Mouse (Mus musculus) kidney, postnatal 25 days (tissue): ENCODE results near the gene Gm20458.

Source experiments
- DNase-seq, 2 experiments: peaks; one replicate each; pipeline ENCODE4 v3.0.0; 2021; ENCODE audit warnings: mixed read lengths in 2 of 2

Gm20458 gene

DNA sequence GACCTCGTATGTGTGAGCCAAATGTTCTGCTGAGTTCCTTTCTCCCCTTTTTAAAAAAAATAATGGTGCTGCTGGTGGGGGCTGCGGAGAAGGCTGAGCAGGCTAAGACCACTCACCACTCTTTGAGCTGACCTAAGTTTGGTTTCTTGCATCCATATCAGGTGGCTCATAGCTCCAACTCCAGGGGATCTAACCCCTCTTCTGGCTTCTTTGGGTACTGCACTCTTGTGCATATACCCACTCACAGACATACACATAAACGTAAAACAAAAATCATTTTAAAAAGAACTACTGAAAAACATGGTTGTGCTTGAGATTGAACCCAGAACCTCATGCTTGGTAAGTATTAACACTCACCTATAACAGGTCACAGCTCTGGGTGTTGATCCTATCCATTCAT lies 44.2 kb downstream of the Gm20458 start:
- DNase-seq: no peak

DNA sequence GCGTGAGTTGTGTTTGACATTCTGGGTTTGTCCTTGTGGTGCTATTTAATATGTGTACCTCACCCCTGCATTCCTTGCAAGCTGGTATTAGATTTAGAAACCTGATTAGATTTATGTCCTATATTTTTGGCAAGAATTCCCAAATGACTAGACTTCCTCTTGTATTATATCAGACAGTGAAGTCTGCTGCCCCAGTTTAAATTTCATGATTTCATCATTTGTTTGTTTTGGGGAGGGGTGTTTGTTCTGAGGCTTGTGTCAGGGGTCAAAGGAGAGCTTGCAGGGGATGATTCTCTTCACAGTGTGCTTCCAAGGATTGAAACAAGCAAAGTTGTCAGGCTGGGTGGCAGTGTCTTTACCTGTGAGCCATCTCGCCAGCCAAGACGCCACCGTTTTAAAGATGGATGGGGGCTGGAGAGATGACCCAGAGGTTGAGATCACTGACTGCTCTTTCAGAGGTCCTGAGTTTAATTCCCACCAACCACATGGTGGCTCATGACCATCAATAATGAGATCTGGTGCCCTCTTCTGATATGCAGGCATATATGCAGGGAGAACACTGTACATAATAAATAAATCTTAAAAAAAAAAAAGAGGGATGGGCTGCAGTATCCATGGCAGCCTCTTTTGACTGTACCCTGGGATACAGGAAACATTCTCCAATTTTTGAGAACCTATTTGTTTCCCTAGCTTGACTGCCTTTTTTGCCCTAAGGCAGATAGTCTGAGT lies 45.0 kb downstream of the Gm20458 start:
- DNase-seq: no peak

DNA sequence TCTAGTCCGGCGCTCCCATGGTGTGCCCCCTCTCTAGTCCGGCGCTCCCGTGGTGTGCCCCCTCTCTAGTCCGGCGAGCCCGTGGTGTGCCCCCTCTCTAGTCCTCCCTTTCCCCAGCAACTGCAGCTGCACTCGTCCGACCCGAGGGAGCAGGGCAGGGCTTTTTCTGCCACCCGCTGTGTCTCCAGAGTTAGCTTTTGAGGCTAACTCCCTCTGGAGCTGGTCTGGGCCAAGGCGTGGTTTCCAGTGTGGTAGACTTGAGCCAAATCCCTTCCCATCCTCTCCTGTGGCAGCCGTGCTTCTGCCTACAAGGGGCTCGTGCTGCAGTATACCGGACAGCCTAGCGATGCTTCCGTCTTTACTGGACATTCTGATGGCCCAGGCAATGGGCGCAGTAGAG lies 47.0 kb downstream of the Gm20458 start:
- peak in 1 of 2 experiments; percentile 23 for DNase-seq

DNA sequence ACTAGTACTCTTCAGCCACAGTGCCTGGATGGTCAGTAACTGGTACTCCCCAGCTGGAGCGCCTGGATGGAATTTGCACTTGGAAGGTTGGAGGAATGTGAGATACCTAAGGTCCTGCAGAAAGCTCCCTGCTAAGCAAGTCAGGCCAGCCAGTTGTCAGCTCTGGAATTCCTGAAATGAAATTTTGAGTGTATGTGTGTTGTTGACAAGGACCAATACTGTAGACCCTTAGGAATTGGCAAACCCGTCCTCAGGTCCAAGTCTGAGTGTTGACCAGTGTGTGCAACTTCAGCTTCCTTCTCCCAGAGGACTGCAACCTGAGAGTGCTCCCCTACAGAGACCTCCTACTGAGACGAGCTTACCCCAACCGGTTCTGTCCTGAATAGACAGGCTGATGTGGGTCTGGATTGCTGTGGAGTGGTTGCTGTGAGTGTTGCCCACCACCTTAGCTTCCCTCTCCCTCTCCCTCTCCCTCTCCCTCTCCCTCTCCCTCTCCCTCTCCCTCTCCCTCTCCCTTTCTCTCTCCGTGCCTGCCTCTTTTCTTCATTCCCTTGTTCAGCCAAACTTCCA lies 49.9 kb downstream of the Gm20458 start:
- peak; percentile 59 to 75 for DNase-seq

DNA sequence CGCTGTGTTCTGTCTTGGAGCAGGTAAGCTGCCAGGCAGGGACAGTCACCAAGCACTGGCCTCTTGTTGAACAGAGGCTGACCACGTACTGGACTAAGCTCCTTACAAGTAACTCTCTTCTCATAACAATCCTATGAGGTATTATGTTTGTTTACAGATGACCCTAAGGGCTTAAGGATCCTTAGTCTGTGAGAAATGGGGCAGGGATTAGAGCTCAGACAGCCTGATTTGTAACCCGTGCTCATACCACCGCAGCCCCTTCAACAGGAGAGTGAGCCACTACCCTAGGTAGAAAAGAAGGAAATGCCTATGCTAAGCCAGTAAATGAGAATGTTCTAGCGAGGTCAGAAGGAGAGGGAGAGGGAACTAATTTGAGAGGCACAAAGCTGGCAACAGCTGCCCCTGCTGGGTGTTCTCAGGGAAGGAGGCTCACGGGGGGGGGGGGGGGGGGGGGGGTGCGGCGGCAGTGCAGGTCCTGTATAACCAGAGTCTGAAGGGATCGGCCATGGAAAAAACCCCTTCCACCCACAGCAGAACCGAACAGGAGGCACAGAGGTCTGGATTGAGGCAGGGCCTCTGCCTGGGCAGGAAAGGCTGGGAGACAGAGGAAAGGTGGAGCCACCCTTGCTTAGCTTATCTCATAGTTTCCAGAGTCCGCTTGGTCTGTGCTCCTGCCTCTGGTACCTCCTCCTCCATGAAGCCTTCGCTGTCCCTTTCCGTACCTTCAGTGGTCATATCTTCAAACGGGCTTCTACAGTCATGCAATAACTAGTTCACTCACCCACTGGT lies 51.5 kb downstream of the Gm20458 start:
- peak in 1 of 2 experiments; percentile 56 for DNase-seq

DNA sequence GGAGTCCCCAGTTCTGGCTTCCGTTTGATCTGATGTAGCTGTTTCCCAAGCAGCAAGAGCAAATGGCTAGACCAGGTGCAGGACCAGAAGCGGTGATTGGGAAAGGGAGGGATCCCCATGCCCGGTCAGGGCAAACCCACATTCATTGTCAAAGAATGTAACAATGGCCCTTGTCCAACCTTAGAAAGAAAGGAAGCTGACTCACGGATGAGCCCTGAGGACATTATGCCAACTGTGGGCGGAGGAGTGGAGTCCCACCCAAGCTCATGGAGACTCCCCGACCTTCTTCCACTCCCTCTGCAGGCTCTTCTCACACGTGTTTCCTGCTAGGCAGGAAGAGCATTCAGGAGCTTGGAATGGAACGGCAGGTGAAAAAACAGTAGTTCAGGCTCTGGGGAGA lies 52.6 kb downstream of the Gm20458 start:
- DNase-seq: peak; percentile 56 to 80

DNA sequence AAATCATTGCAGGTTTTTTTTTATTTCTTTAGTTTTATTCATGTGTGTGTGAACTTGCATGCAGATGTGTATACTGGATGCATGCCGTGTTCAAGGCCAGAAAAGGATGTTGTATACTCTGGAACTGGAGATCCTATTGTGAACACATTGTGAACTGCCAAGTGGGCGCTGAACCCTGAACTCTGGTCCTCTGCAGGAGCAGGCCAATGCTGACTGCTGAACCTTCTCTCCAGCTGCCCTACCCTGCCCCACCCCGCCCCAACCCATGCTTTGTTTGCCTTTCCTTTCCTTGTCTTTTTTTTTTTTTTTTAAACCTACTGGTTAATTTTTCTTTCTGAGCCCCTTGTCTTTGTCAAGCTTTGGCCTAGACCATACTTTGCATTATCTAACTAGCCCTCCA lies 54.1 kb downstream of the Gm20458 start:
- DNase-seq: peak; percentile 34 to 53

DNA sequence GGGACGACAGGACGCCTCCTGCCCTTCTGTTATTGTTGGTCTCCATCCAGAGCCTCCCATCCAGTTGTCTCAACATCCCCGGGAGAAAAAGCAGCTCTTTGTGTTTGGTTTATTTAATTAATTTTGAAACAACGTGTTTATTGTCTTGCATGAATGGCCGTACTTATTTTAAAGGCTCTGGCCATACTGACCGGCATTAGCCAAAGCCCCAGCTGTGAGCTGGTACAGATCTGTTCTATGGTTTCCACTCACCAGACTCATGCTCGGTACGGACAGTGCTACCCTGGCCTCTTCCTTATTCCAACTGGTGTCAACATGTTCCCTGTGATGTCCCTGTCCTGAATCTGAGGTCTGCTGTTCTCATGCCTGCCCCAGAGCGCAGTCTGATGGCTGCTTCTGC lies 55.1 kb downstream of the Gm20458 start:
- DNase-seq: no peak

DNA sequence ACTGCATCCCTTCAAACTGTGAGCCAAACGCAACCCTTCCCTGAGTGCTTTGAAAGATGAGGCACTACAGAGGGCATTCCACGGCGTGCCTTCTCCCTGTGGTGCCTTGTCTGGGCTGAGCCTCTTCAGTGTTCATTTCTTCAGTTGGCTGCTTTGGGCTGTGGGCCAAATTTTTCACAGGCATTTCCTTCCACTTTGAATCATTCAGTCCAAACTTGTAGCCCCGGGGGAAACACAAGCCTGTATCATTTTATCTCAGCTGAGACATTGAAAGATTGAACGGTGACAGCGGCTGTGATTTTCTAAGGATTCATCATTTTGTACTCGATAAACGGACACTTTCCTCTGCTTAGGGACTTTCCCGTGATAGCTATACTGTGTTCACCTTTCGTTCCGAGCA lies 55.8 kb downstream of the Gm20458 start:
- DNase-seq: peak; percentile 20 to 48

DNA sequence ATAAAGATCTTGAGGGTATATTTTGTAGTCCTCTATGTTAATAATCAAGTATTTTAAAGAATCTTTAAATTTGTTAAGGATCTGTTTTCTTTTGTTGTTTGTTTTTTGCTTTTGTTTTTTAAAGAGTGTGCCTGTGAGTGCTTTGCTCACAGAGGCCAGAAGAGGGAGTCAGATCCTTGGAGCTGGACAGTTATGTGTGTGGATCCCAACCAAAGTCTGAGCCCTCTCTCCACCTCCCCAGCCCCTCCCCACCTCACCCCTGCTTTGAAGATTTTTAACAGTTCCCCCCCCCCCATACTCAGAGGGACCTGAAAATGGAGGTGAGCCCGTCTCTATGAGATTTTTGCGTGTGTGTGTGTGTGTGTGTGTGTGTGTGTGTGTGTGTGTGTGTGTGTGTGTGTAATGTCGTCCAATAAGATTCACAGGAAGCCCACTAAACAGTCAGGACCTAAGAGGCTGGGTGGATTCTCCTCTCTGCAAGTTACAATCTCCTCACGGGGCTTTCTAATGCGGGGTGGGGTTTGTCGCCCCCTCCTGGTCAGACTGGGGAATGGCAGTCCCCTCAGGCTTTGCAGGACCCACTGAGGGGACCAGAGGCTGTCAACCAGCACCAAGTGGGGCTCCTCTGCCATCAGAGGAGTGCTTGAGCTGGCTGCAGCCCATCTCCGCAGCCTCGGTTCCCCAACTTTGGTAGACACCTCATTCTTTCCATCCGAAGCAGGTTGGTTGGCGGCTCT lies 56.9 kb downstream of the Gm20458 start:
- peak; percentile 65 to 67 for DNase-seq

DNA sequence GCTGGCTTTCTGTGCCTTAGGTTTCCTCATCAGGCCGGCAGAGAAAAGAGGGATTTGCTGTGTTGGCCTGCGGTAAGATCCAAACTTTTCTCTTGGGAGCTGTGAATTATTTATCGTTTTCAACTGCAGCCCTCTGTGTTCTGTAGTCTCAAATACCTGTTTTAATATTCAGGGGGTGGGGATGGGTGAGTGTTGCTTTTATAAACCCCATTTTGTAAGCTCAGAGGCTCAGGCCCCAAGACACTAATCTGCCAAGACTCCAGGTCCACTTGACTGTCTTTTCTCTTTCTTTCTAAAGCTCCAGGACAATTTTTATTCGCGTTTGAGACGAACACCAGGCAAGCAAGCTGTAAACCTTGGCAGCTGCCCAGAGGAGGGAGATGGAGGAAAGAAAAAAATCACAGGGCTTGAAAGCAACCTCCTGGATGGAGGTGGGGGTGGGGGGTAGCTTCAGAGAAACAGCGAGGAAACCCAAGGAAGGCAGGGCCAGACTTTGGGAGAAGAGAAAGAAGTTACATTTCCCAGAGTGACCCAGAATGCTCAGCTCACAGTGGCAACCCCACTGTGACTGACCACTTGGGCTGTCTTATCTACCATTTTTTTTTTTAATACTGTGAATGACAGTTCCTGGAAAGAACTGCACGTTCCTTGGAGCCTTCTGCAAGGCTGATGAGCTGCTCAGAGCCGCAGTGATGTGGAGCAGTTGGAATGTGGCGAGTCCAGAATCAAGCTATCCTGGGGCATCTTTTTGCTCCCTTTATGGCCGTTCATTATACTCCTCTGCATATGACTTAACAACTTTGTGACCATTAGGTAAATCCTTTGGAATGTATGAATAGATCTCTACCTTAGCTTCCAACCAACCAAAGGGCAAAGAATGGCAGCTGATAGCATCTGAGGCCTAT lies 57.8 kb downstream of the Gm20458 start:
- DNase-seq: no peak

DNA sequence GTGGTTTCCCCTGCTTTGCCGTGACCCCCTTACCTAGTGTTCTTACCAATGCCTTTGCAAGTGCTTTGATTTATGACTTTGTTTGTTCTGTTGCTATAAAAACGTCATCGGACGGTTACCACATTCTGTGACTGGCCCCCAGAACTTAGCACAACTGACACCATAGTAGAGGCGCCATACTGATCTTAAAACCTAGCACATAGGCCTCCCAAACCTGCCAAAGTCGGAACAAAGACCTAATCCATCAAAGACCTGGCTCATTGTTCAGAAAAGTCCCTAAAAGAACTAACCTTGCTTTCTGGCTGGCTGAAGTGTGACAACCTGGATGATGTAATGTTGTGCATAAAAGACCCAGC lies 58.4 kb downstream of the Gm20458 start:
- DNase-seq: no peak

DNA sequence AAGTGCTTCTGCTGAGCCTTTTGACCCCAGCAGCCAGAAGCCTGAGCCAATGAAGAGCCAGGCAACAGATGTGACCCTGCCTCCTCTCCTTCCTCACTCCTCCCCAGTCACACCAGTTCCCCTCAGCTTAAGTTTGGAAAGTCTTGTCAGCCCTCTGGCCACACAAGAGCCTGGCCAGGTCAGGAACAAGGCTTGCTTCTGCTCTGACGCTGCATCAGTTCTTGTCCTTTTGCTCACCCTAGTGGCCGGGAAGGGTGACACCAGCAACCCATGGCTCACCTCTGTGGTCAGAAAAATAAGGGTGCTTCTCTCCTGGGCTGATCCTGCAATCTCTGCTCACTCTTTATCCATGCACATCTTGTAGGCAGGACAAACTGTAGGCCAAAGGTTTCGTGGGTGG lies 60.0 kb downstream of the Gm20458 start:
- peak; percentile 74 to 84 for DNase-seq

DNA sequence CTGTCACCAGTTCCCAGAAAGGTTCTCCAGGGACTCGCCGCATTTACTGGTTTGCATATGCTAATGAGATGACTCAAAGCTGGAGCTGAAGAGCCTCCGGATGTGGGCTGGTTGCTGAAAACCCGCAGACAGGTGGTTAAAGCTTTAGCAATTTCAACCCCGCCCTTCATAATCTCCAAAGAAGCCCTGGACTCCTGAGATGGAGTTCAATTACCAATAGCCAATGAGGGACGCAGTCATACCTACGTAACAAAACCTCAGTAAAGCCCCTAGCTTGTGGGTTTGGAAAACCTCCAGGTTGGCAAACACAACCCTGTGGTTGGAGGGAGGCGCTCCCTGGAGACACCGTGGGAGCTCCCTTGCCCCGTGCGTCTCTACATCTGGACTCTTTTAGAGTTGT lies 61.1 kb downstream of the Gm20458 start:
- no peak for DNase-seq

DNA sequence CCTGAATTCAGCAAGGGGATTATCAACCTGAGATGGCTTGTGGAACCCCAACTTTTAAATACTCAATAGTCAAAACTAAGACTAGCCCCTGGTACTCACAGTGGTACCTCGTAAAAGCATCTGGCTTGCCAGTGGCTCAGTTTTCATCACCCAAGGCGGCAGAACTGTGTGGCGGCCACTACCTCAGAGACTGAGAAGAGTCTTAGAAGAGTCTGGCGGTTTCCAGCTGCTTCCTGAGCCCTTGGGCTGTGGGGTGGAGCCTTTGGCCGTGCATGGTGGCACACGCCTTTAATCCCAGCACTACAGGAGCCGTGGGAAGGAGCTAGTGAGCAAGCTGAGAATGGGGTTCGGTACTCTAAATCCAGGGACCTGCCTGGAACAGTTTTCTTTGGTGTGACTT lies 61.5 kb downstream of the Gm20458 start:
- no peak for DNase-seq

DNA sequence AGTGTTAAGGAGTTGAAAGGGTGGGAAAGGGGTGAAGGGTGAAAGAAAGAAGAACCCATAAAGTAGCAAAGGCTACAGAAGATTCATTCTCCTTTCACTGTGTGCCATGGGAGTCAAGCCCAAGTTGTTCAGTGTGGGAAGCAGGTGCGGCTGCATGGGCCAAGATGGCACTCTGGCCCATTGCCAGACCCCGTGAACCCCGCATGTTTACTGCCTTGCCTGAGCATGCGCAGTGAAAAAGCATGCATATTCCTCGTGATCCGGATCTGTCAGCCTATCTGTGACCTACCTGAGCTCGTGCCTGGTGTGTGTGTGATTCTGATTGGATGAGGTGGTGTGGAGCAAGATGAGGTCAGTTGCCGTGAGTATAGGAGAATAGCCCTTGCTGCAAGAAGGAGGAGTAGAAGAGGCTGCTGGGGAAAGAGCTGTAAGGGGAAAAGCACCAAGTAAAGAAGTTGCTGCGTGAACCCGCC lies 62.6 kb downstream of the Gm20458 start:
- no peak for DNase-seq

DNA sequence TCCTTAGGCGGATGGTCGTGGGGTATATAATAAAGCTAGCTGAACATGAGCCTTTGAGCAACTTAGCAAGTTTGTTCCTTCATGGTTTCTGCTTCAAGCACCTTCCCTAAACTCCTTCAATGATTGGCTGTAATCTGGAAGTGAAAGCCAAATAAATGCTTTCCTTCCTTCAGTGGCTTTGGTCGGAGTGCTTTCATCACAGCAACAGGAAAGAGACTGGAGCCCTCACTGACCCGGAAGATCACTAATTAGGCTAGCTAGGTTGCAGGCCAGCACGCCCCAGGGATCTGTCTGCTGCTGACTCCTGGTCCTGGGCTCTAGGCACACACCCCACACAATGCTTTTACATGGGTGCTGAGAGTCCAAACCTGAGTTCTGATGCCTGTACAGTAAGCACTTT lies 67.8 kb downstream of the Gm20458 start:
- DNase-seq: no peak

DNA sequence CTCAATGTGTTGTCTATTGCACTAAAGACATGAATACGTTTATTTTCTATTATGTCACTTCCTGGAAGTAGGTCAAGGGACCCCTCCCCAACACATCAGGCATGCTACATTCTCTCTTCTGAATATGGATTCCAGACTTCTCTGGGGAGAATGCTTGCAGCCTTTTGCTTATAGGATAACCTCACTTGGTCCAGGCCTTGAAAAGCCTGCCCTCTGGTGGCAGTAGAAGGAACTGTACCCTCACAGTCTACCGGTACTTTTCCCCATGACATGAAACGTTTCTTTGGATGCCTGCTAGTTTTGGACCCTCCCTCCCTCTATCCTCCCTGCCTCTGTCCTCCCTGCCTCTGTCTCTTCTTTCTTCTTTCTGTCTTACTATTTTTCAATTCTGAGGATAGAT lies 70.4 kb downstream of the Gm20458 start:
- DNase-seq: peak; percentile 73 to 85

DNA sequence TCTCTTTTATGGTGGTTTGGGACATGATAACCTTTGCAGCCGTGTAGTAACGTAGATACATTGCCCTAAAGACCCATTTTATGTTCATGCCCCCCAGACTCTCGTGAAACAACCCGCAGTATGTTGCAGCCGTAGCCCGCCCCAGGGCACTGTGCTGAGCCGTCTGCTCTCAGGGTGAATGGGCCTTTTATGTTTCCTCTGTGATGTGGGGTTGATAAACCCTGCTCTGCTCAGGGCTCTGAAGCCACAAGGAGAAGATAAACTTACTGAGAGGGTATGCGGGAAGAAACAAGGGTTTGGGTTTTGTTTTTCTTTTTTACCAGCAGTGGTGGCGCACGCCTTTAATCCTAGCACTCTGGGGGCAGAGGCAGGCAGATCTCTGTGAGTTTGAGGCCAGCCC lies 73.5 kb downstream of the Gm20458 start:
- DNase-seq: no peak

DNA sequence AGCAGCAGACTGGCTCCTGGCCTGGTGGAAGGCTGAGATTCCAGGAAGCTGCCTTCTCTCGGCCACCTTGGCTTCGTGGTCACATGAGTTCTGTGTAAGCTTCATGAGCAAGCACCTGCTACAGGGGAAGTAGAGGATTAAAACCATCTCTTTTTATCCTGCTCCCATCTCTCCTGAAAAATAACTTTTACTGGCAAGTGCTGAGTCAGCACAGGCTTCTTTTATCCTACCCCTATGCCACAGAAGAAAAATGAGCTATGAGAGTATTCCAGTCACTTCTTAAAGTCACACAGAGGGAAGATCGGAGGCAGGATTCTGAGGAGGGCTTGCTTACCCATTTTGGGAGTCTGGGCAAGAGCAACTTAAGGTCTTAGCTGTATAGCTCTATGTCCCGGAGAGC lies 76.2 kb downstream of the Gm20458 start:
- DNase-seq: no peak
